Mouse (Mus musculus) liver, adult (tissue): Measurements from ENCODE around the gene Iqck.

Experiments used
- GATA4 ChIP-seq: IDR thresholded peaks from 2 replicates; pipeline ENCODE4 v1.6.1; 2014; ENCODE audit warnings: mild to moderate bottlenecking, low read length; ENCODE audit not compliant: insufficient replicate concordance

The Iqck gene

DNA sequence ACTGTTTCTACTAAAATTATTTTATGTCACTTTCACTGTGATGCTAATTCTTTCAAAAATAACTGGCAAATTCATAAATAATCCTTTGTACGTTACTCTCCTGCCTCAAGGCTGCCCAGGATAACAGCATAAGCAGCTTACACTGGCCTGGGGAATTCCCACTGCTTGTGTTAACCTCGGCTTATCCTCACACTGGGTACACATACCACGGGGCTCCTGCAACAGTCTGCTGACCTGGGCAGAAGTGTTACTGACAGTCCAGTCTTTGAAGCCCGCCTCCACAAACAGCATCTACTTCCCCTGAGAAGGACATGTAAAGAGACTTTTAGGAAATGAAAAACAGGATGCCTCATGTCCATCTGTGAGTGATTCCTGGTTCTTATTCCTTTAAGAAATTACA is 12.6 kb upstream of the Iqck start:
- TF ChIP-seq GATA4: no peak

DNA sequence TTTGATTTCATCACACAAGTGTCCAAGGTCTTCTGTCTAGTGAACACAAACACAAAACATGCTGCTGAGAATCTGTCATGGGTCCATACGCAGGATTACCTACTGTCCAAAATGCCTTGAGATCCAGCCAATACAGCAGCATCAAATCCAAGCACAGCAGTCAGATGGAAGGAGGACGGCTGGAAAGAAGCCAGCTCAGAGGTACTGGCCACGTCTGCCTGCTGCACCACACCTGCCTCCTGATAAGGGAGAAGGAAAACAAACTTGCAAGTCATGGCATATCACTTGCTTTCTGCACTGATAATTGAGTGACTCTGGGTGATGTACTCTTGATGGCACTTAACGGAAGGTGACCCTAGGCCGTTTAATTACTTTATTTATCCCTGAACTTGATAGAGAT is 10.4 kb upstream of the Iqck start:
- no peak for TF ChIP-seq GATA4

GRCm38 (mm10) chr7:118846329-118846728 is 9.2 kb upstream of the Iqck start:
- no peak for TF ChIP-seq GATA4

DNA sequence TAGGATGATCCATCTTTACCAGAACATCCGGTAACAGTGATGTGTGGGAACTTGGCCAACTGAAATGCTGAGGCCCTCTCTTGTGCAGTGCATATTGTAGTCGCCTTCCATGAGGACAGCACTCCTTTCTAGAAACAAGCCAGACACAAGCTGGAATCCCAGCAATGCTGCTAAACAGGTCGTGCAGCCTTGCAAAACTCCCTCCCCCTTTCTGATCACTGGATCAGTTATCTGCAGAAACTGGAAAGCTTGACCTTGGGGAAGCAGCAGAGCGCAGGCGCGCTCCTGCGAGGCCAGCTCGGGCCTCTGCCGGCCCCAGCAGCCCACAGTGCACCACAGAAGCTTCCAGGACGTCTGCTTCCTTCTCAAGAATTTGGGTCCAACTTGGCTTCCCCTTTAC is 6.8 kb upstream of the Iqck start:
- no peak for TF ChIP-seq GATA4

DNA sequence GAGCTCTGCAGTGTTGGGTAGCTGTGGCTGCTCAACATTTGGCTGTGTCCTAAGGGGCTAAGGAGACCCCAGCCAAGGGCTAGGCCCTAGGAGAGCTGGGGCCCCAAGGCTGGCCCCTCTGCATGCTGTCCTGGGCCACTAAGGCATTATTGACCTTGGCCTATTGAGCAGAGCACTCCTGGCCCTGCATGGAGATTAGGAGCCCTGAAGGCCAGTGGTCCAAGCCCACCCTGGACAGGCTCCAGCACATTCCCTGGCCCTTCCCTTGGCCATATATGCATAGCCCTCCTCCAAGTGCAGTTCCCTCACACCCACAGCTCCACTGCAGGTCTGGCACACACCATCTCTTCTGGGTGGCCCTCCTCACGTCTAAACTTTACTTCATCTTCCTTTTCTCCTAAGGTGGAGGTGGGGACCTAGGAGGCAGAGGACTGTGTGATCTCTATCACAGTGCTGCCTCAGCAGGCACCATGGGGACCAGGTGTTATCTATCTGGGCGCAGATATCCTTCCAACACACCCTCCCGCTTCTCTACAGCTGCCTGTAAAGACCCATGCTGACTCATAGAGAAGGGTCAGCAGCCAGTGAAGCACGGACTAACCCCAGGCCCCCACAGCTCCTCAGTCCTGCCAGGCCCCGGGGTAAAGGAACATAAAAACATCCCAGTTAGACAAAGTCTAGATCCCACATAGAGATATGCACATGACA is 5.9 kb upstream of the Iqck start:
- no peak for TF ChIP-seq GATA4

- no peak for TF ChIP-seq GATA4
Observed at GRCm38 (mm10) chr7:118850676-118851290, 4.8 kb upstream of the Iqck start.

DNA sequence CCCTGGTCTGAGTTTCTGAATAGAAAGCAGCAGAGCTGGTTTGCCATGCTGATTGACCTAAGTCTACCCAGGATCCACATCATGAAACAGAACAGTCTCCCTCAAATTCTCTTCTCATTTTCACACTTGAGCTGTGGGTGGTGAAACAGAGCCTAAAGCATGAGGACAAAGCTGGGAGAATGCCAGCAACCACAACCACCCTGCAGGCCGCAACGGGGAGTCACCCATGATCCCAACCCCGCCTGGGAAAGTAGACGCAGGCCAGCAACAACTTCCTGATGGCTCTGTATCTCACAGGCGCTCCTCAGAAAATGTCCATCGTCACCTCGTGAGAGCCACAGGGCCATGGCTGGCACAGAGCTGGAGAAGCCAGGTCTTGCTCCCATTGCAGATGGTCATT is 4.0 kb upstream of the Iqck start:
- no peak for TF ChIP-seq GATA4

DNA sequence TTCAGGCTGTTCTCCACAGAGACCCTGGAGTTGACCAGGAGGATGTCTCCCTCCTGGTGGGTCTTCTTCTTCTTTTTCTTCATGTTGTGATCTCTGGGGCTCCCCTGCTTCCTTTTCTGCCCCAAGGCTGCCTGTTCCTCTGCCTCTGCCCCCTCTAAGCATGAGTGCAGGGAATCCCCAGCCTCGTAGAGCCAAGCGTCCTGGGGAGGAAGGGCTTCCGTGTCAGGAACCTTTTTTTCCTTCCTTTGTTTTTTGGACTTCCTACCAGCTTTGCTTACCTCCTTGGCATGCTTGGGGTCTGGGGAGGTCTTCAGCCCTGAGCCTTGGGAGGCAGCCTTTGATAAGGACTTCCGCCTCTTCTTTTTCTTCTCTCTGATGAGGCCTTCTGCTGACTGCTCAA is 2.9 kb upstream of the Iqck start:
- TF ChIP-seq GATA4: peak; percentile 59; the same call in 1 of the 2 replicates

GRCm38 (mm10) chr7:118854606-118855005 is 946 bp upstream of the Iqck start:
- no peak for TF ChIP-seq GATA4

DNA sequence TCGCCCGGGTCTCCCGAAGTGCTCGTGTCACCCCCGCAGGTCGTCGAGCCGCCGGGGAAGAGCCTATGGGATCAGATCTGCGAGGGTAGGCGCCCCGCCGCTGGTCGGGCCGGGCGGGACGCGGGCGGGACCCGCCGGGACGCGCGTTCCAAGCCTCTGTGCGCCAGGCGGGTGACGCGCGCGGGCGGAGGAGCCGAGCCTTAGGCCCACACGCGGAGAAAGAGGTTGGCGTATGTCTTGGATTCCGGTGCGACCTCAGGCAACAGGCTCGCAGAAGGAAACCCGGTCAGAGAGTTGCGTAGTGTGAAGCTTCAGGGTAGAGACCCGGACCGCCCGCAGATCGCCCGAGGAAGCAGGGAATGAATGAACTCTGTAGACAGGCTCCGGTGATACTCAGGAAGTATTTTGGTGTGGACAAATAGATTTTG is 339 bp downstream of the Iqck start, which contains the start of gene Knop1:
Gene Knop1 (minus strand): TSS at position 378 of the 428 bp plus-strand sequence.
- TF ChIP-seq GATA4: no peak

- no peak for TF ChIP-seq GATA4
Observed at GRCm38 (mm10) chr7:118858640-118859039, 3.1 kb downstream of the Iqck start.

DNA sequence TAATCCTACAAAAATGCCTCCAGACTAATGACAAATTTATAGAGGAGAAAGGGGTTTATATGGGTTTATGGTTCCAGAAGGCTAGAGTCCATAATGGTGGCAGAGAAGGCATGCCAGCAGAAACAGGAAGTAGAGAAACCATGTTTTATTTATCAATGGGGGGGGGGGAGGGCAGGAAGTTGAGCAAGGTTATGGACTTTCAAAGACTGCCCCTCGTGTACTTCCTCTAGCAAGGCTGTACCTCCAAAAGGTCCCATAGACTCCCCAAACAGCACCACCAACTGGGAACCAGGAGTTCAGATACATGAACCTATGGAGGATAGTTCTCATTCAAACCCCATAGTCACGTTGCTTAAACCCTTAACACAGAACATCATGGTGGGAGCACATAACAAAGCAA is 9.8 kb downstream of the Iqck start:
- TF ChIP-seq GATA4: no peak

GRCm38 (mm10) chr7:118879466-118880029 is 24.0 kb downstream of the Iqck start:
- TF ChIP-seq GATA4: no peak

GRCm38 (mm10) chr7:118883957-118884356 is 28.4 kb downstream of the Iqck start:
- TF ChIP-seq GATA4: no peak

- no peak for TF ChIP-seq GATA4
Observed at GRCm38 (mm10) chr7:118884969-118885368, 29.4 kb downstream of the Iqck start.

GRCm38 (mm10) chr7:118887303-118888055 is 31.9 kb downstream of the Iqck start:
- no peak for TF ChIP-seq GATA4

GRCm38 (mm10) chr7:118889046-118889680 is 33.6 kb downstream of the Iqck start:
- TF ChIP-seq GATA4: no peak
